Mouse (Mus musculus) midbrain, postnatal 0 days (tissue): ENCODE measurements at regions not wholly inside any gene's neighbourhood (a gene's known extent, or its start where the extent isn't known, plus 50 kb on each side); places are given as distances from the start of the nearest gene placed in this dataset.

ENCODE experiments used
- ATAC-seq: fragments of 200-750 bp; cut with Nextera tagmentation; 2 replicates; pipeline ENCODE4 v1.8.0; 2017; ENCODE audit warnings: moderate number of reproducible peaks, mild to moderate bottlenecking, moderate TSS enrichment, moderate library complexity; ENCODE audit not compliant: low FRiP score
- DNase-seq: peaks from one replicate; pipeline ENCODE4 v3.0.0-alpha.2; 2015; ENCODE audit warnings: low spot score
- H3K27ac ChIP-seq: fragments of 300-500 bp; sonication (generic); 2 replicates; pipeline ENCODE4 v1.5.1; 2014; ENCODE audit warnings: low read depth, mild to moderate bottlenecking, low read length, mixed read lengths
- H3K27me3 ChIP-seq: fragments of 300-500 bp; sonication (generic); 2 replicates; pipeline ENCODE4 v1.6.1; 2014; ENCODE audit warnings: low read length, control low read depth, mixed read lengths; ENCODE audit not compliant: insufficient read depth
- H3K36me3 ChIP-seq: fragments of 300-500 bp; sonication (generic); 2 replicates; pipeline ENCODE4 v1.6.1; 2014; ENCODE audit warnings: low read length, control low read depth, mixed read lengths; ENCODE audit not compliant: insufficient read depth
- H3K4me1 ChIP-seq: fragments of 300-500 bp; sonication (generic); 2 replicates; pipeline ENCODE4 v1.6.1; 2014; ENCODE audit warnings: mild to moderate bottlenecking, control low read depth, antibody characterized with exemption, low read length, mixed read lengths; ENCODE audit not compliant: insufficient read depth
- H3K4me2 ChIP-seq: fragments of 300-500 bp; sonication (generic); 2 replicates; pipeline ENCODE4 v1.6.1; 2014; ENCODE audit warnings: low read depth, mild to moderate bottlenecking, low read length, mixed read lengths; ENCODE audit not compliant: poor library complexity, severe bottlenecking
- H3K4me3 ChIP-seq: fragments of 300-500 bp; sonication (generic); 2 replicates; pipeline ENCODE4 v1.5.1; 2014; ENCODE audit warnings: low read depth, mild to moderate bottlenecking, low read length, moderate library complexity
- H3K9ac ChIP-seq: fragments of 300-500 bp; sonication (generic); replicated peaks from 2 replicates; pipeline ENCODE4 v1.6.1; 2014; ENCODE audit warnings: mild to moderate bottlenecking, low read length, moderate library complexity, mixed read lengths; ENCODE audit not compliant: poor library complexity, severe bottlenecking
- H3K9me3 ChIP-seq: fragments of 300-500 bp; sonication (generic); 2 replicates; pipeline ENCODE4 v1.6.1; 2016; ENCODE audit warnings: low read length, control low read depth
- CTCF ChIP-seq: IDR thresholded peaks from 2 replicates; pipeline ENCODE4 v1.5.1; 2016; ENCODE audit warnings: antibody characterized with exemption, mild to moderate bottlenecking
- WGBS: fragments of 180-500 bp; shearing (Covaris S2); extraction: QIAGEN DNeasy Blood & Tissue Kit; methylation state at CpG from one replicate; pipeline ENCODE4 v1.1.7; 2014; 5-methylcytosine and 5-hydroxymethylcytosine counted together

DNA sequence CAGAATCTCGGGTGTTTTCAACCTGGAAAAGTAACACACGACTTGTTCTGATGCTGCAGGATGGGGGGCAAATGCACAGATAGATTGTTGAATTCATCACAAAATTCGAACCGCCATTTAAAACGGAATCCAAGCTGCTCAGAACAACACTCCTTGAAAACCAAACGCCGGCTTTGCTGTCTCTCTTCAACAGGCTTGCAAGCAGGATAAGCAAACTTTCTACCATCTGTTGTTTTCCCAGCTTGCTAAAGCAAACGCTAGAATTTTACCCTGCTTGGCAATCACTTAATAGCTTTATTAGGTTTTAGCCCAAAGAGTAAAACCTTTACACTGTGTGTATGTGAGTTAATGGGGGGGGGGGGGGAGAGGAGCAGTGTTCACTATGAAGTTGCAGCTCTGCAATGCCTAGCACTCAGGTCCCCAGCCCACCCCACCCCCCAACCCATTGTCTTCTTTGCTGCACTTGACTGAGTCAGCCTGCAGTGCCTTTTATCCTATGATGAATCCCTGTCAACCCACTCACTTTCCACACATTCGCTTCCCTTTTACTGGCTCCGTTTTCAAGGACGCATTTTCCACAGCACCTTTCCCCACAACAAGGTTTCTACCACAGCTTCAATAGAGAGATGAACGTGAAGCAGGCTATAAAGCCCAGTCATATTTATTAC is 190.1 kb upstream of the Fat1 start:
- no peak overlapping the region for H3K9ac ChIP-seq
- no peaks in the 10 kb centered on the region for H3K27me3 ChIP-seq
- H3K27ac ChIP-seq, result no peak overlapping the region
- H3K9me3 ChIP-seq, result no peaks in the 10 kb centered on the region
- DNase-seq (no peak), ATAC-seq (no peak)
- no peak overlapping the region for H3K4me3 ChIP-seq
- H3K36me3 ChIP-seq, result no peaks in the 10 kb centered on the region
- no peaks in the 10 kb centered on the region for H3K4me1 ChIP-seq
- WGBS, result 48% methylated on average over 12 of the region's 12 CpGs
- H3K4me2 ChIP-seq, result no peak overlapping the region
- no peak for TF ChIP-seq CTCF

DNA sequence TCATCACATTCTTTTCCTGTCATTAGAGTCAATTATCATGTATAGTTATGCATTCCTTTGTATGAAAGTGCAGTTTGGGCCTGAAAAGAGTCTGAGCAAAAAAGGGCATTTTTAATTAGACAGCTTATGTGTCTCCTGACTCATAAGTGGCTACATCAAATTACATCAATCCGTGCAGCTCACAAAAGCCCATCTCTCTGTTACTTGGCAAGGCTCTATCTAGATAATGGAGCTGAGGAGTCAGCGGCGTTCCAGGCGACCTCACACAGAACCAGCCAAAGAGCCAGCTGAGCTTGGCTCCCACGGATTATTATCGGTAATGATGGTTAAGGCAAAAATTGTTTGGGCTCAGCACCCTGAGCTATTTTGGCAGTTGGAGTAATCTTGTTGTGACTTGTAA is 176.5 kb upstream of the Fat1 start:
- DNase-seq (peak; percentile 27), ATAC-seq (no peak)

DNA sequence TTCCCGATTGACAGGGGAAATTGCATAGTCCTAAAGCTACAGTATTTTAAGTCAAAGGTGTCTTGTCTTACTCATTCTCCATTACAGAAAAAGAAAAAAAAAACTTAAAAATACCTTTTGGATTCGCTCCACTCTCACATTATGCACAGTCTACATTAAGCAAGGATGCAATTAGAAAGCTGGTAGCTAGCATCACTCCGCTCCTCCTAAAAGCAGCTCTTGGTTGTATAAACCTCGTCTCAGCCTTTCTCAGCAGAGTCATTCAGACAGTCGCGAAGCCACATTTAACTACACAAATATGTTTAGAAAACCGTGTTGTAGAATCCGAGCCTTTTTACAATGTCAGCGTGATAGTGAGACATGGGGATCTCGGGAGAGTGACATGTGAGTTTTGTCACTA is 172.5 kb upstream of the Fat1 start:
- Histone ChIP-seq H3K4me3 (no peak overlapping the region), H3K9ac (no peak overlapping the region), H3K27me3 (no peaks in the 10 kb centered on the region), H3K4me2 (no peak overlapping the region), H3K4me1 (no peaks in the 10 kb centered on the region), H3K36me3 (no peaks in the 10 kb centered on the region), H3K9me3 (no peaks in the 10 kb centered on the region), H3K27ac (no peak overlapping the region)
- WGBS, result 89% methylated on average over 10 of the region's 10 CpGs
- no peak for TF ChIP-seq CTCF
- no peak for ATAC-seq
- DNase-seq, result no peak

More for the DNA sequence above, 176.5 kb upstream of the Fat1 start:
- 59% methylated on average over 6 of the region's 6 CpGs for WGBS
- TF ChIP-seq CTCF, result no peak
- H3K4me2 ChIP-seq, result no peak overlapping the region
- H3K36me3 ChIP-seq, result no peaks in the 10 kb centered on the region
- H3K27me3 ChIP-seq, result no peaks in the 10 kb centered on the region
- no peaks in the 10 kb centered on the region for H3K9me3 ChIP-seq
- H3K9ac ChIP-seq, result no peak overlapping the region
- no peaks in the 10 kb centered on the region for H3K4me1 ChIP-seq
- no peak overlapping the region for H3K4me3 ChIP-seq
- H3K27ac ChIP-seq, result no peak overlapping the region

DNA sequence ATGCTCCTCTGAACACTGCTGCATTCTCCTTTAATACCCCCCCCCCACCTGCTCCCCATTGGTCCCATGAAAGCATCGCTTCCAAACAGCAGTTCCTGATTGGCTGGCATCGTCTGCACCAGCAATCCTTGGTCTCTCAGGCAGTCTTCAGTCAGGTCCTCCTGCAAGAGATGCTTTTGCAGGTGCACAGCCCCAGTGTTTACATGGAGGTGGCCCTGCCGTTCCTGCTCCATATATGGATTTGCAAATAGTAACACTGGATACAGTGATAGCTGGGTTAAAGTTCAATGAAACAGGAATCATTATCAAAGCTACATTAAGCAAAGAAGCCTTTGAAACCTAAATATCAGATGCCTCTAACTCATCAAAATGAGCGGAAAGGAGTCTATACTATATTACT is 170.1 kb upstream of the Fat1 start:
- H3K4me3 ChIP-seq, result no peak overlapping the region
- no peaks in the 10 kb centered on the region for H3K27me3 ChIP-seq
- H3K4me2 ChIP-seq, result no peak overlapping the region
- no peak overlapping the region for H3K9ac ChIP-seq
- 83% methylated on average over 4 of the region's 4 CpGs for WGBS
- TF ChIP-seq CTCF, result no peak
- ATAC-seq (no peak), DNase-seq (no peak)
- H3K36me3 ChIP-seq, result no peaks in the 10 kb centered on the region
- H3K9me3 ChIP-seq, result no peaks in the 10 kb centered on the region
- H3K27ac ChIP-seq, result no peak overlapping the region
- H3K4me1 ChIP-seq, result no peaks in the 10 kb centered on the region

DNA sequence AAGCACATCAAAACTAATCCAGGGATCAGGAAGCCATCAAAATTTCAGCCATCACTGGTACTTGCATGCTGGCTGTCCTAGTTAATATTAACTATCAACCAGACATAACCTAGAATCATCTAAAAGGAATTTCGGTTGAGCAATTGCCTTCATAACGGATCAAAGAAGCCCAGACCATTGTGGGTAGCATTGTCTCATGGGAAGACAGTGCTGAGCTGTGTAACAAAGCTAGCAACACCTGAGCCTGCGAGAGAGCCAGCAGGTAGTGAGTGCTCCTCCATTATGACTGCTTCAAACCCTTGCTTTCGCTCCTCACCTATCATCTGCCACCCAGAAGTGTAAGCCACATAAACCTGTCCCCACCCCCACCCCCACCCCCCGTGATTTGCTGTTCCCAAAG is 169.6 kb upstream of the Fat1 start:
- TF ChIP-seq CTCF, result no peak
- ATAC-seq (no peak), DNase-seq (no peak)
- Histone ChIP-seq H3K4me3 (no peak overlapping the region), H3K9me3 (no peaks in the 10 kb centered on the region), H3K4me1 (no peaks in the 10 kb centered on the region), H3K4me2 (no peak overlapping the region), H3K27me3 (no peaks in the 10 kb centered on the region), H3K27ac (no peak overlapping the region), H3K36me3 (no peaks in the 10 kb centered on the region), H3K9ac (no peak overlapping the region)
- WGBS, result 74% methylated on average over 5 of the region's 5 CpGs

DNA sequence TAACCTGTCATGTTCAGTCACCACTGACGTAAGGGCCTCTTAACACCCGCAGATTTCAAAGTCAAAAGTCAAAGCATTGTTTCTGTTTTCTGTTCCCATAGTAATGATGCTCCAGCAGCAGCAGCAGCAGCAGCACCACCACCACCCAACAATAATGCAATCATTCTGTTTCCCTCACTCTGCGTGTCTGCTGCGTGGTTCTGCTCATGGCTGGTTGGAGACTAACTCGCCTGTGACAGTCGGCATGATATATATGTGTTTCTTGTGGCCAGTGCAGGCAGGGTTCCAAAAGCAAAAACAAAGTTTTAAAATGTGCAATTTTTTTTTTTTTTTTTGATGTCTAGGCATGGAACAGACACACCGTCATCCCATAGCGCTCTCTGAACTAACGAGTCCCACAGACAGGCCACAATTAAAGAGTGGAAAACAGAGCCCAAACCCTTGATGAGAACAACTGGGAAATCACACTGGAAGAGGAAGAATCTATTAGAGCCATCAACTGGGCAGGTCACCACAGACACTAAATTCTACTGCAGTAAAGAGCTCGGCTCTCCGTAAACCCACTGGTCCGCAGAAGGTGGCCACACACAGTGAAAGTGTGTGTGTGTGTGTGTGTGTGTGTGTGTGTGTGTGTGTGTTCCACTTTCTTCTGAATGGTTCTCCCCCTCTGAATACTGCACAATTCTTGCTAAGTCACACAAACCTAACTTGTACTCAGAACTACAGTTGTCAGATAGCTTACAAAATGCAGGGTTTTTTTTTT is 169.0 kb upstream of the Fat1 start:
- no peak overlapping the region for H3K4me2 ChIP-seq
- H3K4me1 ChIP-seq, result no peaks in the 10 kb centered on the region
- H3K36me3 ChIP-seq, result no peaks in the 10 kb centered on the region
- 77% methylated on average over 12 of the region's 12 CpGs for WGBS
- DNase-seq (no peak), ATAC-seq (no peak)
- no peak overlapping the region for H3K4me3 ChIP-seq
- H3K9me3 ChIP-seq, result no peaks in the 10 kb centered on the region
- H3K27ac ChIP-seq, result no peak overlapping the region
- H3K27me3 ChIP-seq, result no peaks in the 10 kb centered on the region
- no peak overlapping the region for H3K9ac ChIP-seq
- no peak for TF ChIP-seq CTCF
